Mouse (Mus musculus) hindbrain, embryonic 11.5 days (tissue): ENCODE data around the gene Ppp1r2. TPM values are rescaled to one million over a fixed set of nuclear protein-coding genes. Genes with fewer than 3 reads are reported as not detected.
"Not testable (repeated sequence)": the region's sequence is repeated elsewhere in the genome, so short reads cannot be mapped to it uniquely, and the experiment has no call there.

Experiments used
- ATAC-seq: fragments of 200-750 bp; cut with Nextera tagmentation; 2 replicates; pipeline ENCODE4 v1.8.0; 2017; ENCODE audit warnings: mild to moderate bottlenecking, moderate TSS enrichment, moderate library complexity; ENCODE audit not compliant: low FRiP score
- DNase-seq: peaks from one replicate; pipeline ENCODE4 v3.0.0-alpha.2; 2015; ENCODE audit warnings: low spot score
- H3K27ac ChIP-seq: fragments of 300-500 bp; sonication (generic); 2 replicates; pipeline ENCODE4 v1.5.1; 2014; ENCODE audit warnings: mild to moderate bottlenecking, low read depth, low read length
- H3K27me3 ChIP-seq: fragments of 300-500 bp; sonication (generic); 2 replicates; pipeline ENCODE4 v1.6.1; 2014; ENCODE audit warnings: mild to moderate bottlenecking, low read length, moderate library complexity, mixed read lengths; ENCODE audit not compliant: control insufficient read depth, insufficient read depth
- H3K36me3 ChIP-seq: fragments of 300-500 bp; sonication (generic); 2 replicates; pipeline ENCODE4 v1.6.1; 2014; ENCODE audit warnings: mild to moderate bottlenecking, low read length, moderate library complexity, mixed read lengths; ENCODE audit not compliant: control insufficient read depth, insufficient read depth
- H3K4me1 ChIP-seq: fragments of 300-500 bp; sonication (generic); replicated peaks from 2 replicates; pipeline ENCODE4 v1.6.1; 2014; ENCODE audit warnings: low read length, mixed read lengths; ENCODE audit not compliant: control insufficient read depth, insufficient read depth
- H3K4me2 ChIP-seq: fragments of 300-500 bp; sonication (generic); replicated peaks from 2 replicates; pipeline ENCODE4 v1.6.1; 2014; ENCODE audit warnings: mild to moderate bottlenecking, low read depth, low read length
- H3K4me3 ChIP-seq: fragments of 300-500 bp; sonication (generic); 2 replicates; pipeline ENCODE4 v1.5.1; 2014; ENCODE audit warnings: low read depth, low read length
- H3K9ac ChIP-seq: fragments of 300-500 bp; sonication (generic); 2 replicates; pipeline ENCODE4 v1.6.1; 2014; ENCODE audit warnings: low read depth, low read length
- H3K9me3 ChIP-seq: fragments of 300-500 bp; sonication (generic); 2 replicates; pipeline ENCODE4 v1.6.1; 2016; ENCODE audit warnings: low read length; ENCODE audit not compliant: control insufficient read depth
- WGBS: fragments of 180-500 bp; shearing (Covaris S2); extraction: QIAGEN DNeasy Blood & Tissue Kit; methylation state at CpG from one replicate; pipeline ENCODE4 v1.1.7; 2014; 5-methylcytosine and 5-hydroxymethylcytosine counted together
- polyA plus RNA-seq: library from polyadenylated mRNA; unstranded; fragments of >200 nt; fragmentation: Nextera tagmentation; extraction: Ambion mirVana; gene quantifications from 2 replicates; pipeline ENCODE4 v1.2.1, GENCODE M21; 2014

Ppp1r2 gene
- polyA plus RNA-seq, result 99.3 and 107 TPM in 2 replicates

DNA sequence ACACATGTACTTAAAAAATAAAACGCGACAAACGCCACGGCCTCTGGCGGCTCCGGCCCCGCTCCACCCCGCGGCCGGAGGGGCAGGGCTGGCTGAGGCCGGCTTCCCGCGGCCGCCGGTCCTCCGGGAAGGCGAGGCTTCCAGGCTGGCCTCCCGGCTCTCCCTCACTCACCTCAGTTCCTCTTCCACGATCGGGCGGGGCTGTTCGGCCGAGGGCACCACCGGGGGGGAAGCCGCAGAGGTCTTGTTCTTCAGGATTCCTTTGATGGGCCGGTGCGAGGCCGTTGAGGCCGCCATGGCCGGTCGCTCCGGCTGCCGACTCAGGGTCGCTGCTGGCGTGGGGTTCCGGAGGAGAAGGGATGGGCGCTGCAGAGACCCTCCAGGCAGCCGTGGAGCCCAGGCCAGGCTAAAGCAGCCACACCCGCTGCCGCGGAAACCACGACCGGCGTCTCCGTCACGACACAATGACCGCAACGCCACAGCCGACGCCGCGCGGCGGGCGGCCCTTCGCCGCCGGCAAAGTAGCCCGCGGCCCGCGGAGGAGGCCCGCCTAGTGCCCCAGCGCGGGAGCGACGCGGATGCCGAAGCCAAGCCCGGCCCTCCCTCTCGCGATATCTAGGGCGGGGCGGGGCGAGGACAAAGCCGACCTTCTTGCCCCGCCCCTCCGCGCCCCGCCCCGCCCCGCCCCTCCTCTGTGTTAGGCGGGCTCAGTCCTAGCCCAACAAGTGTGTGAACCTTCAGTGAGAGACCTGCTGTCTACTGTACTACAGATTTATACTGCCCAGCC lies at the start of gene Ppp1r2:
TSS of gene Ppp1r2 (minus strand) at position 604 of the 787 bp plus-strand sequence.
- peak; percentile 98 for ATAC-seq
- WGBS, result under 1% methylated on average over 55 of the region's 83 CpGs
- DNase-seq, result peak; percentile 95
- peak within 1 kb of the TSS; percentile 81 for H3K4me3 ChIP-seq
- peaks cover 4% of the 10 kb centered on the region; the same call in 1 of the 2 replicates for H3K4me1 ChIP-seq
- H3K9ac ChIP-seq, result peak within 1 kb of the TSS; percentile 97
- H3K36me3 ChIP-seq, result no peaks in the 10 kb centered on the region
- H3K4me2 ChIP-seq, result peak within 1 kb of the TSS; percentile 58
- H3K27me3 ChIP-seq, result no peaks in the 10 kb centered on the region
- peak within 1 kb of the TSS; percentile 86 for H3K27ac ChIP-seq
- H3K9me3 ChIP-seq, result no peaks in the 10 kb centered on the region

DNA sequence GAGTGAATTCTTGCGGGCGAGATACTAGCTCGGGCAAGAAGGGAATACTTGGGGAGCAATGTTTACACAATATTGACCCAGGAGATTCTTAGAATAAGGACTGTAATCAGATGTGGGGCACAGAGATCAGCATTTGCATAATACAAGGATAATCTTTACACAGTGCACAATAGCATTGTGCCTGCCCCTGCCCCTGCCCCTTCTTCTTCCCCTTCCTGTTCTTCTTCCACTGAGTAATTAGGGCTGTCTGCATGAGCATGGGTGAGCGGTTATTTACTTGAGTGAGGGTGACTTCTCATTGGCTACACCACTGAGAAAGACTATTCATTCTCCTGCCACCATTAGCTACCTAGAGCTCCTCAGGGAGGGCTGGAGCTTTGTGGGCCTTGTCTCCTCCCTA lies 46.4 kb upstream of the Ppp1r2 start:
- DNase-seq (no peak), ATAC-seq (no peak)
- Histone ChIP-seq H3K27me3 (no peaks in the 10 kb centered on the region), H3K9ac (no peak overlapping the region), H3K4me1 (no peaks in the 10 kb centered on the region; the same call in 1 of the 2 replicates), H3K9me3 (no peaks in the 10 kb centered on the region), H3K27ac (no peak overlapping the region), H3K4me3 (no peak overlapping the region), H3K36me3 (no peaks in the 10 kb centered on the region), H3K4me2 (no peak overlapping the region)
- WGBS, result 71% methylated on average over 4 of the region's 4 CpGs

GRCm38 (mm10) chr16:31320954-31321353 lies 45.9 kb upstream of the Ppp1r2 start:
- Histone ChIP-seq H3K9ac (no peak overlapping the region), H3K9me3 (no peaks in the 10 kb centered on the region), H3K4me2 (no peak overlapping the region), H3K4me1 (no peaks in the 10 kb centered on the region; the same call in 1 of the 2 replicates), H3K4me3 (no peak overlapping the region), H3K27me3 (no peaks in the 10 kb centered on the region), H3K36me3 (no peaks in the 10 kb centered on the region), H3K27ac (no peak overlapping the region)
- ATAC-seq (no peak), DNase-seq (no peak)
- WGBS, result 82% methylated on average over 7 of the region's 7 CpGs

DNA sequence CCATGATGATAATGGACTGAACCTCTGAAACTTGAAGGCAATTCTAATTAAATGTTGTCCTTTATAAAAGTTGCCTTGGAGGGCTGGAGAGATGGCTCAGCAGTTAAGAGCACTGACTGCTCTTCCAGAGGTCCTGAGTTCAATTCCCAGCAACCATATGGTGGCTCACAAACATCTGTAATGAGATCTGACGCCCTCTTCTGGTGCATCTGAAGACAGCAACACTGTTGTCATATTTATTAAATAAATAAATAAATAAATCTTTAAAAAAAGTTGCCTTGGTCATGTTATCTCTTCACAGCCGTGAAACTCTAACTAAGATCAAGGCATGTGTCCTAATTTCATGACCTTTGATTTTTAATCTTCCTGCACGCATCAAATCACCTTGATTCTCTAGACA lies 44.6 kb upstream of the Ppp1r2 start:
- 78% methylated on average over 3 of the region's 3 CpGs for WGBS

GRCm38 (mm10) chr16:31319316-31319715 lies 44.2 kb upstream of the Ppp1r2 start:
- ATAC-seq (no peak), DNase-seq (no peak)
- Histone ChIP-seq H3K9ac (no peak overlapping the region), H3K4me1 (no peaks in the 10 kb centered on the region; the same call in 1 of the 2 replicates), H3K27me3 (no peaks in the 10 kb centered on the region), H3K4me3 (no peak overlapping the region), H3K9me3 (no peaks in the 10 kb centered on the region), H3K4me2 (no peak overlapping the region), H3K36me3 (no peaks in the 10 kb centered on the region), H3K27ac (no peak overlapping the region)
- WGBS, result 82% methylated on average over 4 of the region's 4 CpGs

More for the DNA sequence above, 44.6 kb upstream of the Ppp1r2 start:
- not testable (repeated sequence) for H3K27ac ChIP-seq, ATAC-seq, H3K9ac ChIP-seq, H3K27me3 ChIP-seq, H3K36me3 ChIP-seq, H3K4me2 ChIP-seq, DNase-seq, H3K4me1 ChIP-seq, H3K9me3 ChIP-seq, H3K4me3 ChIP-seq

DNA sequence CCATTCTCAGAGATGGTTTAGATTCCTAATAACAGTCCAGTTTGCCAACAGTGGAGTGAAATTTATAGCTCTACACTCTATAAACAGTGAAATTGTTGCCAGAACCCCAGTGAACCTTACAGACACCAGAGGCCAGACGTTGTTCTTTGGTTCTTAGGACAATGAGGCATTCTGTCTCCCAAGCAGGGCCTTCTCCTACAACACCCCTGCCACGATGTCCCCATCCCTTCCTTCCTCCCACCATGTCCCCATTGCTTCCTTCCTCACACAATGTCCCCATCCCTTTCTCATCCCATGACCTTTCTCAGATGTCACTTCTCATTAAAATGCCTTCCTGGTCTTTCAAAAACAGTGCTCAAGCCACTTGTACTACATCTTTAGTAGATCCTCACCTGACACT lies 43.3 kb upstream of the Ppp1r2 start:
- no peaks in the 10 kb centered on the region for H3K36me3 ChIP-seq
- no peaks in the 10 kb centered on the region for H3K9me3 ChIP-seq
- no peaks in the 10 kb centered on the region for H3K27me3 ChIP-seq
- 74% methylated on average over 2 of the region's 2 CpGs for WGBS
- ATAC-seq (no peak), DNase-seq (no peak)
- no peak overlapping the region for H3K9ac ChIP-seq
- no peak overlapping the region for H3K27ac ChIP-seq
- no peak overlapping the region for H3K4me2 ChIP-seq
- no peak overlapping the region for H3K4me3 ChIP-seq
- no peaks in the 10 kb centered on the region; the same call in 1 of the 2 replicates for H3K4me1 ChIP-seq

- H3K4me2 ChIP-seq, H3K27me3 ChIP-seq, H3K36me3 ChIP-seq, DNase-seq, ATAC-seq, H3K4me3 ChIP-seq, H3K9ac ChIP-seq, H3K27ac ChIP-seq, H3K9me3 ChIP-seq, H3K4me1 ChIP-seq: not testable (repeated sequence)
- WGBS, result 56% methylated on average over 12 of the region's 12 CpGs
Measured at GRCm38 (mm10) chr16:31316246-31317143, 41.4 kb upstream of the Ppp1r2 start.

DNA sequence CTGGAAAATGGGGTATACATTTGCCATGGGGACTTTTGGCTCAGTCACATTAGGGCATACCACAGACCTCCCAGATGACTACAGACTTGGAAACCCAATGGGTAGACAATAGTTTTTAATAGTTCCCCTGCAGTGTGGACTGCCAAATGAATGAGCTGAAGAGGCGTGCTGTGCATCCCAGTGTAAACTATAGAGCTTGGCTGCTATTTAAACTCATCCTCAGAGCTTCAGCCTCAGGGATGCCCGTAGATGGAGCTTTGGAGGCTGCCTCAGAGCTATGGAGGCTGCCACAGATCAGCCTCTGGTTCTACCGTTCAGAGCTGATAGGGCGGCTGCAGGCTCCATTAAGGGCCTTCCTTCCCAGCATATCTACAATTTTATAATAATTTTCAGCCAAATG lies 40.2 kb upstream of the Ppp1r2 start:
- no peaks in the 10 kb centered on the region for H3K36me3 ChIP-seq
- H3K4me3 ChIP-seq, result no peak overlapping the region
- no peaks in the 10 kb centered on the region for H3K9me3 ChIP-seq
- H3K4me1 ChIP-seq, result no peaks in the 10 kb centered on the region
- no peak overlapping the region for H3K4me2 ChIP-seq
- H3K27ac ChIP-seq, result no peak overlapping the region
- no peak for DNase-seq
- no peaks in the 10 kb centered on the region for H3K27me3 ChIP-seq
- no peak overlapping the region for H3K9ac ChIP-seq
- no peak for ATAC-seq
- 76% methylated on average over 4 of the region's 4 CpGs for WGBS
